Mouse (Mus musculus): ENCODE measurements around the gene Asb4.

Gene Asb4

DNA sequence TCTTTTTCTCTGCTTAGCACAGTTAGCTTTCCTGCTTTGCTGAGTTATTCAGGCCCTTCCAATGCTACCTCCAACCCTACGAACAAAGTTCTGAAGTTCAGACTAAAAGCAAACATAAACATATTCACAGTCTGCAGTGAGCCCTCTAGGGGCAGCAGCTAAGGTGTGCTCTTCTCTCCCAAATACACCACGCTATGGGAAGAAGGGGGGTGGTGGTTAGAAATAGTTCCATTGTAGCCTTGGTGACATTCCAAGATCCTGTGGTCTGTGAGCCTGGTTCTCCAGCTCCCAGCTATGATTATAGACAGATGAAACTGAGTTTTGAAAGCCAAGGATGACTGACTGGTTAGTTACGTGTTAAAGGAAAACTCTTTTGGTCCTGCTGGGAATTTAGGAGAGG is 13.6 kb downstream of the Asb4 start:
- DNase-seq = no peak

DNA sequence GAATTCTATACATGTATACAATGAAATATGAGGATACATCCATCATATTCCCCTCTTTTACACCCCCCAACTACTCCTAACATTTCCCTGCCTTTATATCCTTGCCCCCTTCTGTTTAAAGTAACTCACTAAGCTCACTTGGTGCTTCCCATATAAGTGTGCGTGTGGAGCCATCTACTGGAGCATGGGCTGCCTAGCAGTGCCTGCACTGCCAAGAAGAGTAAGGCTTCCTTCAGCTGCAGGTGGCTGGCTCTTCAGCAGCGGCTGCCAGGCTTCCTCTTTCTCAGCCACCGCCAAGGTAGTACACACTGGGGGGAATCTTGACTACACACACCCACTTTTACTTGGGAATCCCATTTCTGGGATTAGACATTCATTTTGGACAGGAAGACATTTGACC is 18.2 kb downstream of the Asb4 start:
- DNase-seq = peak; percentile 65

DNA sequence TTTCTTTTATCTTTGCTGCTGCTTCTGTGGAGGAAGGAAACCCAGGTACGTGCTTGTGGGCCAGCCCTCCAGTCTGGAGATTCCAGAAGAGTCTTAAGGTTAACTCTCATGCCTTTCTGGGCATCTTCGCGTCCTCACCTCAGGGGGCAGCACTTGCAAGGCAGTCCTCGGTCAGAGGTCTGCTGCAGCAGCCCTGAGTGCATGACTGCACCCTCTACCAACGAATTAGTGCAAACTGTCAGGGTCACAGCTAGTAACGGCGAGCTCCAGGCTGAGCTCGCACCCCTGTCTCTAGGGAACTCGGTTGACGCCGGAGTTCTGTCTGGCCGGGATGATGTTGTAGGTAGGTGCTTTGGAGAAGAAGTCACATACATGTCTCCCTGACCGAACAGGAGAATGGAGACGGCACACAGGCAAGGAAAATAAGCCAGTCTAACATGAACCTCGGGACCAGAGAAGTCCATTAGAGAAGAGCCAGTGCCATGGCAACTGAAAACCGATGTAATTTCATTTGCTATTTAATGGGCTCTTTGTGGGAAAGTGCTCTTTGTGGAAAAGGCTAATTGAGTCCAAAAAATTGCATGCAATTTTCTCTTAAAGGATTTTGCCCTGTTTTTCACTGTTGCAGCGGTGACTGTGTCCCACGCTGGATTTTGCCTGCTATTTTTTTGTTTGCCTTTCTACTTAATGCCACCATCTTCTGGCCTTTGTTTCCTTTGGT is 20.1 kb downstream of the Asb4 start:
- DNase-seq = peak; percentile 8

DNA sequence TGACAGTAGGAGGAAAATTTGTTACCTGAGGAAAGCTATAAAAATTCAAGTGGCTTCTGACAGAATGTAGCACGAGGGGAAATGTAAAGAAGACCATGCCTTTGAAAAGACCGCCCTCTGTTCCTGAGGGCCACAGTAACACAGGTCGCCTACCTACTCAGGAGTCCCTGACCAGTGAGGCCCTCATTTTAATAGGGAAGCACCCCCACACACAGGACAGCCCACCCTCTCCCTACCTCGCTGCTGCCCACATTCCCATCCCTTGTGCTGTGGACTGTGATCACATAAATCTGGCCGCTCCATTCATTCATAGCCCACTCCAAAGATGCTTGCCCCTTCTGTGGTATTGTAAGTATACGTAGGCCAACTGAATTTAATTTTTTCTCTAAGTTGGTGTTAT is 20.8 kb downstream of the Asb4 start:
- no peak for DNase-seq

DNA sequence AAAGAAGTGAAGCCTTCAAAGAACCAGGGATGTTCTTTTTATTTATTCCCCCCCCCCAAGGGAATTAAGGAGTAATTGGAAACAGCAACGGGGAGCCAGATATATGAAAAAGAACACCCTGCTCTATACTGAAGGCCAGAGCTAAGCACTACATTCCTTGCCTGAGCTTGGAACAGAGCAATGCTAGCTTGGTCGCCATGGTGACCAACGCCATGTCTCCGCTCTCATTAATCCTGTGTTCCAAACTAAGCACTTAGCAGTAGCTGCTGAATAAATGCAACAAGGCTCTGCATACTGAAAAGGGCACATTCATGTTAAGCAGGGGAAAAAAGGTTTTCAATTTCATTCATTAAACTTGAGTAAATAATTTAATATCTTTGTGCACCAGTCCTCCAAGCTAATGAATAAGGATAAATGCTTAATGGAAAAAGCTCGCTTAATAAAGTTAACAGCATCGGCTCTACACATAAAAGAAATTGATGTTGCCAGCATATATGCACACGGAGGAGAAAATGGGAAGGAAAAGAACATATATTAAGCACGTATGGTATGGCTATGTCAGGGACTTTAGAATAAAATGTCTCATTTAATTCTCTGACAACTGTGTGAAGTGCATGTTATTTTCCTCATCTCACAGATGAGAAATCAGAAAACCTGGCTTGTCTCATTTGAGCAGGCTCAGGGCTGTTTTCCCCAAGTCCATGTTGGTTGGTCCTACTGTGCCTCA is 25.4 kb downstream of the Asb4 start:
- DNase-seq = no peak

DNA sequence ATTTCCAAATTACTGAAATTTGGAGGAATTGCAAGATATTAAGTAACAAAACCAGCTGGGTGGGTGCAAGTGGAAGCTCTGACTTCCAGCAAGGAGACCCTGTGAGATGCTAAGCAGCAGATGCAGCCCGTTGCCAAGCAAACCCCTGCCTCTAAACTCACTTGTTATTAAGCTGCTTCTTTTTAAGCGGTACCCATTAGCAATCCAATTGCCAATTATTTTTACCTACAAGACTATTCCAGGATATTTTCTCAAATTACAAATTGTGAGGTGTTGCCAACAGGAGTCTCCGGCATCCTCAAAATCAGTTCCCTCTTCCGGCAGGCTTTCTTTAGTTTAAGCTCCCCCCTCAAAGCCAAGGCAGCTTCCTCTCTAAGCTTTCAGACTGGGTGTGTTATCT is 26.5 kb downstream of the Asb4 start:
- no peak for DNase-seq

DNA sequence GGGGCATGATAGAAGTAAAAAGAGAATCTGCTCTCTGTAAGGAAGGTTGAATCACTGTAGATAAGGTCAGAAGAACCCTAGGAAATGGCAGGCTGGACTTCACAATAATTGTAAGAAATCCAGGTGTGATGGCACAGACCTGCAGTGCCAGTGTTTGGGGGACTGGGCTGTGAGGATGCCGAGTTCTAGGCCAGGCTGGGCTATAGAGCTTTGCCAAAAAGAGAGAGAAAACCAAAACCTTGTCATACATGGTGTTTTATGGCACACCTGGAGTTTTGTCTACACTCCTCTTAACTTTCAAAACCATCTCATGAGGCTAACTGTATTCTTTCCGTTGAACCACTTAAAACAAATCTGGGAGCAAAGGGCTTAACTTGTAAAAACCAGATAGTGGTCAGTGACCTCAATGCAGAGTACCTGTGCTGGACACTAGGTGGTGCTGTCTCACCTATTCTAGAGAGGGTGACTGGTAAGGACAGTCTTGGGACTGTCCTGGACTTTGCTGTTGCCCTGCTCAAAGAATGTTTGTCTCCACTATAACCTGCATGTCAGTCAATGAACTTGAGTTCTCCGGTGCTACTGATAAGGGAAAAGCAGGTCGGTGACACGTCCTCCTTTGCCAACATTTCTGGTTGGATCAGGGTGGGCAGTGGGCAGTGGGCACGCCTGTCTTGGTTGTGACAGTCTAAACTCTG is 27.7 kb downstream of the Asb4 start:
- DNase-seq = peak; percentile 72

DNA sequence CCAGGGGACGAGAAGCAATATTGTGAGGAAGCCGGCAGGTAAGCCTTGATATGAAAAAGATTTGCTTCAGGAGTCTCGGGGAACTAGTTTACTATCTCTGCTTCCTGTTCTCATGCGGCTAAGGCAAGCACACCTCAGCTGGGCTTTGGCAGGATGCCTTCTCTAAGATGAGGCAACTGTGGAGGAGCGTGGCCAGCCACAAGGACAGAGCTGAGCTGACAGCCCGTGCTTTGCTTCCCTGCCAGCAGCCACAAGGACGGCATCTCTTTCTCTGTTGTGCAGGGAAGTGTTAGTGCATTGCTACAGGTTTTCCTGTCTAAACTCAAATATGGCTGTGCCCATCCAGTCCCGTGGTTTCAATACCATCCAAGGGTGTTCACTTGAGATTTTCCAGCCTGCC is 30.1 kb downstream of the Asb4 start:
- no peak for DNase-seq

DNA sequence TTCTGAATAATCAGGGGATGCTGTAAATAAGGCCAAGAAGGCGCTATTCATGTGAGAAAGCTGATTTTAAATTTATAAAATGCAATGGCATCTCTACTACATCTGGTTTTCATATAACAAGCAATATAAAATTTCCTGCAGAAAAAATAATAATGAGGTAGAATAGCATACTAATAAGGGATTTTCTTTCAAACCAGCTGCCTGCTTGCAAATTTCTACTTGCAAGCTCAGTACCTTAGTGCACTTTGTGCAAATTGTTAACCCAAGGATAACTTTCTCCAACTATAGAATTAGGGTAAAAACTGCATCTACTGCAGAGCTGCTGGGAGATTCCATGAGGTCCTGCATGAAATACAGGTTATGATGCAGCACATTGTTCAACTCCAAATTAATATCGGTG is 38.3 kb downstream of the Asb4 start:
- no peak for DNase-seq

DNA sequence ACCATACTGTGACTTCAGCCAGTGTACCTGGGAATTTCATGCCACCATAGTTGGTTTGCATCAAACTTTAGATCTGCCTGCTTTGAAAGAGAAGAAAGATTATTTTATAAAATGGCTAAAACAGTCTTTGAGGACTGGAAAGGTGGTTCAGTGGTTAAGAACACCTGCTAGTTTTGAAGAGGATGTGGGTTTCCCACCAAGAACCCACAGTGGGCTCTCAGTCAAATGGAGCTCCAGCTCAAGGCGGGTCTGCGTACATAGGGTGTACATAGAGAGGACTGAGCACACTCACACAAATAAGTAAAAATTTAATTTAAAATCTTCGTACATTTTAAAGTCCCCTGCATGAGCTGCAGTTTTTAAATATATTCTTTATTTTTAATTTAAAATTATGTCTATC is 39.2 kb downstream of the Asb4 start:
- no peak for DNase-seq

DNA sequence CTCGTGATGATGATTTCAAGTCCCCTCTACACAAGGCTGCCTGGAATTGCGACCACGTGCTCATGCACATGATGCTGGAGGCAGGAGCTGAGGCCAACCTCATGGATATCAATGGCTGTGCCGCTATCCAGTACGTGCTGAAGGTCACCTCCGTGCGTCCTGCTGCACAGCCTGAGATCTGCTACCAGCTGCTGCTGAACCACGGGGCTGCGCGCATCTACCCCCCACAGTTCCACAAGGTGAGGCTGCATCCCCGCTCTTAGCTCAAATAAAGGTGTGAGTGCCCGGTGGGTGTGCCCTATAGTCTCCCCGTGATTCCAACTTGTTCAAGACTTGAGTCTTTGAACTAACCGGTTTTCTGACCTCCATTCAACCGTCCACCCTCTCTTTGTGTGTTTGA is 40.4 kb downstream of the Asb4 start:
- no peak for DNase-seq

DNA sequence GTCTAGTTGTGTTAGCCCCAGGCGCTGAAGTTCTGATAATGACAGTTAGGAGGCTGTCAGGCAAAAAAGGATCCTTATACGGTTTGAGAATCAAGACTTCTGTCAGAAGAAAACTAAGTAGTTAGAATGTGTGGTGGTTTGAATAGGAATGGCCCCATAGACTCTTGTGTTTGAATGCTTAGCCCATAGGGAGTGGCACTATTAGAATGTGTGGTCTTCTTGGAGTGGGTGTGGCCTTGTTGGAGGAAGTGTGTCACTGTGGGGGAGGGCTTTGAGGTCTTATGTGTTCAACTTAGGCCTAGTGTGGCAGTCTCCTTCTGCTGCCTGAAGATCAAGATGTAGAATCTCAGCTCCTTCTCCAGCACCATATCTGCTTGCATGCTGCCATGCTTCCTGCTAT is 43.8 kb downstream of the Asb4 start:
- no peak for DNase-seq

DNA sequence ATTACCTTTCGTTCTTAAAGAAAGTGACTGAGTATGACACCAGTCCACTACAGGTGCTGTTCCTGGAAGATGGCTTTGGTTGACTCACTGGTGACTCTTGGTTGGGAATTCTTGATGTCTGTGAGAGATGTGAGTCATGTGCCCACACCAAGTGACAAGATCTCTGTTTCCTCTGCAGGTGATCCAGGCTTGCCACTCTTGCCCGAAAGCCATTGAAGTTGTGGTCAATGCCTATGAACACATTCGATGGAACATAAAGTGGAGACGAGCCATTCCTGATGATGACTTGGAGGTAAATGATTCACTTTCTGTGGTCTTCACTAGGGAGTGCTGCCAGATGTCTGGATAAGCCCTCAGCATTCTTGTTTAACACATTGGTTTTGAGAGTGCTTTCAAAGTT is 46.4 kb downstream of the Asb4 start:
- DNase-seq = no peak

DNA sequence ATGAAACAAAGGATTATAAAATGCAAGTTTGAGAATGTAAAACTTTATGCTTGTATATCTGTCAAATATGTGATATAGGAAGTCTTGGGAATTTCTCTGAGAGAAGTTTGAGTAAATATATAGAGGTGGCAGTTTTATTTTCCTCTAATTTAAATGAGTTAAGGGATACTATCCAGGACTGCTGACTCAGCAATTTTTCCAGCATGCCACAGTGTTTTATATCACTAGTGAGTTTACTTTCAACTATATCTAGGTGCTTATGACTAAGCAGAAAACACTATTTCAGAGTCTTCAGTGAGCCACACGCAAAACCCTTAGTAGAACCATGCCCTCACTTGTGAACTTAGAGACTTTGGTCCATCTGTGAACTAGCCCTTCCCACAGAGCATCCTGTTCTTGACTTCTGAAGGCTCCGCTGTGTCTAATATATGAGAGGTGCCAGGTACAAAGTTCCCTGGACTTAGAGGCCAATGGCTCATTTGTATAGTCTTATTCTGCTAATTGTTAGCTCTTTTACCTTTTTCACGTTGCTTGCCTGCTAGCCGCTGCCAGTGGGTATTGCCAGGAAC is 46.9 kb downstream of the Asb4 start:
- DNase-seq = no peak

DNA sequence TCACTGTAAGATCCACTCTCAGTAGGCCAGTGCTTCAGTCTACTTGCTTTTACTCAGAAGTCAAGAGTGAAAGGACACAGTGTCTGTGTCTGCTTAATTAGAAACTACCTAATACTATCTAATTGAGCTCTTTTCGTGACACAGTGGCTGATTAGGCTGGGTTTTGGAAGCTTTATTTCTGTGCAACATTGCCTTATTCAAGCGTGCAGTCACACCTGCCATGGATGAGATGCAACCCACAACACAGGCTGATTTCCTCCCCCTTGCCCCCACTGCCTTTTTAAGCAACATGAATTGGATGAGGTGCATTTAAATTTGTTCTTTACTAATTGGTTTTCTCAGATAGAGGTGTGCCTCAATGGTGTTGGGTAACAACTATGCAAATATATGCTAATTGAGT is 50.7 kb downstream of the Asb4 start:
- no peak for DNase-seq

DNA sequence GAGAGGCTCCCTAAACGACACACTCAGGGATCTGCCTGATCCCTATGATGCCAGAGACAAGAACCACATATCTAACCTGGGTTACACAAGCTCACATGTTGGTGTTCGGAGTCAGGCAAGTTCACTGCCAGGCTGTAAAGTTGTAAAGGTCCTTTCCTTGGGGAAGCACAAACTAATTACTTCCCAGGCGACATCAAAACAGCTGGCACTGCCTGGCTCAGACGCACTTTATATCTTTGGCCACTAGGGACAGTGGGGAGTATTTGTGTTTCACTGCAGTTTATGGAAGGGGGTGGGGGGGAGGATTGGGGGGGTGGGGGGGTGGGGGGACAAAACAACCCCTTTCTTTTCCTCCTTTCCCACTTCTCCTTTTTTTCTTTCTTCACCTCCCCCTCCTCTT is 54.6 kb downstream of the Asb4 start:
- DNase-seq = no peak

DNA sequence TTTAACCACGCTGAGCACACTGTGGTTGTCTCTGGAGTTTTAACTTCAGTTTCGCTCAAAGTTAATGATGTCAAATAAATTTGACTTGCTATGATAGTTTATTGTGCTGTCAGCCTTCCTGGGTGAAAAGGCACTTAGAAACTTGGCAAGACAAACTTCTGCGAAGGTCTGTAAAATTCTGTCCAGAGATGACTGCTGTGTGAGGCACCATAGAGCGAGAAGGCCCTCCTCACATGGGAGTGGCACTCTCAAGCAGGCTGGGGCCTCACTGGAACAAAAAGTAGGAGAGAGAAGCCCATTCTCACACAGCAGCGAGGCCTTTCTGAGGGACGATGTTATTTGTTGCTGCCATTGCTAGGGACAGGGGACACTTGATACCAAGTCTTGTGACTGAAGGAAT is 58.0 kb downstream of the Asb4 start:
- no peak for DNase-seq

DNA sequence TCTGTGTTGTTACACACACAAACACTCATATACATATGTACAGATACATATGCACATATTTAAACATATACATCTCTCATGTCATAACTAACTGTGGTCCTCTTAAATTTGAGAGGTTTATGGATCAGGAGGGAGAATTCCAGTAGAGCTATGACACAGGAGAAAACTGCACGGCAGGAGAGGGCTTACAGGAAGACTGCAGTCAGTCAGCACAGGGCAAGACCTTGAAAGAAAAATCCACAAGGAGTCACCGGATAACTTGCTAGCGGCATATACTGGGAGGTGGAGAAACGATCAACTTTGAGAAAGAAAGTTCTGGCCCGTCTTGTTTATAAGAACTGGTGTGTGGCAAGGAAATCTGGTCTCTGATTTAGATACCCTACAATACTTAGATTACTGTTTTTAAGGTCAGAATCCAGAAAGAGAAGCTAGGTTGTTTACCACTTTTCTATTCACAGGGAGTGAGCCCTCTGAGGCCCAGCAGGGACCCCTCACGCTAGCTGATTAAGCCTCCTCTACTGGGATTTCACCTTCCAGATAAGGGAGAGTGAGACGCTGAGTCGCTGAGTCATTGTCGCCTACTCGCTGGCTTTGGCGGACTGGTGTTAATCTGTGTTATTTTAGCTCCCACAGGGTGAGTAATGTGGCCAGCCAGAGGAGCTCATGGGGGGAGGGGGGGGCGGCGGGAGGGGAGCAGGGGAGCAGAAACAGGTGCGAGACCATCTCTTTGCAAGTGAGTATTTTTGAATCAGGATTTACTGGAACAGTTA is 59.3 kb downstream of the Asb4 start:
- DNase-seq = peak; percentile 79

DNA sequence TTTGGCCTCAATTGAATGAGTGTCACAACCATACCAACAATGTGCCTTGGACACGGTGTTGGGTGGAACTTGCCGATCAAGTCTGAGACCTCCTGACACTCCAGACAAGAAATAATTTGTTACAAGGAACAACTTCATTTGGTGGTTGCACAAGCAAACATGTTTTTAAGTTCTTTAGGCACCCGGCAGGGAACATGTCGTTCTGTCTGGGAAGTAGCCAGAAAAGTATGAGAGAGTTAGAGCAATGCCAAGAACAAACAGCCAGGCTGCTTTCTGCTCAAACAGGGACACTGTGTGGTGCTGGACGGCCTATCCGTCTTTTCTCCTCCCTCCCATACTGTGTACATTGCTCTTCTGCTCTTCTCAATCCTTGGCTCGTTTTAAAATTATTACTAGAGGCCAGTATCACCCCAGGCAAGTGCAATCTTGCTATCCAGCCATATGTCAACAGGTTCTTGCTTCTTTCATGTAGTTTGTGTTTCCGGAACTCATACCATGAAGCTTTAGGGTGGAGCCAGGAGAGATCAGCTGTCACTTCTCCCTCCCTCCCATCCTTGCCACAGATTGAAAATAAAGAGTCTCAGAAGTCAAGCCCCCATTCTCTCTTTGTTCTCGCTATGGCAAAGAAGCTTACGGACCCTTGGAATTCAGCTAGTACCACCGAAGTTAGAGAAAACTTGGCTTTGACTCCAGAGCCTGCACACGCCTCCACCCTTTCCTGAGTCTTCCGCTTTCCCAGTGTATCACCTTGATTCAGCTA is 60.1 kb downstream of the Asb4 start:
- DNase-seq = no peak

DNA sequence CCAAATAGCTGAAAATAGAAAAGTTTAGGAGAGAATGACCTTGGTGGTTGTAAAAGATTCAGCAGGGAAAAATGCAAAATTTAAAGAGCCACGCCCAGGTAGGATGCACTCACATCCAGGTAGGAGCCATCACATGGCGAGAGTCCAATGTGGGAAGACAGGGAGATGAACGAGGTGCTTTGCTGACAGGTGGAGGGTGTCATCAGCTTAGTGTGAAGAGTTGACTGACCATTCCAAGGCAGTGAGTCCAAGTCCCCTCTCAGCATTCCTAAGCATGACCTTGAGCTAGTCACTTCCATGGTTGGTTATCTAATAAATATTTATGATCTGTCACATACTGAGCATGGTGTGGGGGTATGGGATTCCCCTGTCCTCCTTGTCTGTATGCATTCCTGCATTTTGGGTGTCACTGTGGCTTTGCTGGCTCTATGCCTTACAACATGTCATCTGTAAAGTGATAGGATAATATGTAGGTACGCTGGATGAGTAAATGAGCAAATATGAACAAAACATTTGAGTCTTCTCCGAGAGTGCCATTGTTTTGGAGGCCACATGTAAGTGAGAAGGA is 61.2 kb downstream of the Asb4 start:
- no peak for DNase-seq

DNA sequence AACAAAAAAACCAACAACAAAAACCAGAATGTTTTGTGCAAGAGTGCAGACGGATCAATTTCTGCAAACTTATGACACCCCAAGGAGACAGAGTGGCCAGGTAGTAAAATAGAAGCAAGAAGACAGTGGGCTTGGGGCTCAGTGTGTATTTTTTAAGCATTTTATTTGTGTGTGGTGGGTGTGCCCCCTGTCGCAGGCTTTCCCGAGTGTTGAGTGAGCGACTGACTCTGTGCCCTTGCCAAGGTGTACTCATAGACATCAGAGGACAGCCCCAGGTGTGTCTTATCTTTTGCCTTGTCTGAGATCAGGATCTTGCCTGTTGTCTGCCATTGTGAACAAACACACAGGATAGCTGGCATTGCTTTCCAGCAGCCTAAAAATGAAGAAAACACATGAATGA is 63.8 kb downstream of the Asb4 start:
- DNase-seq = no peak

DNA sequence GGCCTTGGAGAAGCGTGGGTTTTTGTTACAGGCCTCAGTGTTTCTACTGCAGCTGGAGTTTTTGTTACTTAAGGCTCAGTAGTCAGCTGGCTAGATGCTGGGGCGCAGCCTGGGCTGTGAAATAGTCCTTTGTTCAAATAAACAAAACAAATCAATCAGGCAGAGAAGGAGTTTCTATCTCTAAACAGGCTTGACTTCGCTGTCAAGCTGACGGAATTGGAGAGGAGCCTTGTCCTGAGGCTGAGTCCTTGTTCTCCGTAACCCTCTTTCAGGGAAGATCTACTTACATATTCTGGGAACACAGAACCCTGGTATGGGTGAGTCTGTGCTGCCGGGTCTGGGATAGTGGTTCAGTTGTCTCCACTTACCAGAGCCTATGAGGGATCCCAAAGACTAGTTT is 64.4 kb downstream of the Asb4 start:
- DNase-seq = no peak

All from liver (tissue).